Mouse (Mus musculus) heart, embryonic 11.5 days (tissue): Measurements from ENCODE around the gene Ap1m2. TPM values are rescaled to one million over a fixed set of nuclear protein-coding genes. Genes with fewer than 3 reads are reported as not detected.

Source experiments
- polyA plus RNA-seq: library from polyadenylated mRNA; unstranded; fragments of >200 nt; fragmentation: Nextera tagmentation; extraction: Ambion mirVana; gene quantifications from 2 replicates; pipeline ENCODE4 v1.2.1, GENCODE M21; 2014

Gene Ap1m2
- polyA plus RNA-seq, 1 experiment from 2014 or later: 1.1 TPM

Other genes starting within 250 kb of the Ap1m2 start
- 0.28 and 1.8 TPM in 2 replicates for gene Zglp1, start 245.2 kb downstream of the Ap1m2 start, polyA plus RNA-seq
- gene Gm49373, start 239.2 kb downstream of the Ap1m2 start, polyA plus RNA-seq: 0.31 and 0.44 TPM in 2 replicates
- 52.9 and 58.2 TPM in 2 replicates for gene Fdx1l, start 238.7 kb downstream of the Ap1m2 start, polyA plus RNA-seq
- gene Gm38431, start 220.3 kb downstream of the Ap1m2 start, polyA plus RNA-seq: 1.2 and 1.9 TPM in 2 replicates
- gene Raver1, start 220.3 kb downstream of the Ap1m2 start, polyA plus RNA-seq: 53.6 and 57.8 TPM in 2 replicates
- 9.4 and 10.9 TPM in 2 replicates for gene Tyk2, start 181.1 kb downstream of the Ap1m2 start, polyA plus RNA-seq
- 254 and 266 TPM in 2 replicates for gene Cdc37, start 162.4 kb downstream of the Ap1m2 start, polyA plus RNA-seq
- 7.6 and 8.3 TPM in 2 replicates for gene Pde4a, start 146.6 kb downstream of the Ap1m2 start, polyA plus RNA-seq
- gene Keap1, start 73.0 kb downstream of the Ap1m2 start, polyA plus RNA-seq: 22.3 and 35.7 TPM in 2 replicates
- gene S1pr5, start 63.9 kb downstream of the Ap1m2 start, polyA plus RNA-seq: 0.11 and 0.31 TPM in 2 replicates
- gene Atg4d, start 47.0 kb downstream of the Ap1m2 start, polyA plus RNA-seq: 45.5 and 48.2 TPM in 2 replicates
- gene Kri1, start 24.4 kb downstream of the Ap1m2 start, polyA plus RNA-seq: 9.9 and 12.3 TPM in 2 replicates
- gene Cdkn2d, start 20.9 kb downstream of the Ap1m2 start, polyA plus RNA-seq: 88.4 and 99.8 TPM in 2 replicates
- gene Slc44a2, start 8.4 kb upstream of the Ap1m2 start, polyA plus RNA-seq: 62.3 and 70.0 TPM in 2 replicates
- 120 and 138 TPM in 2 replicates for gene Ilf3, start 55.5 kb upstream of the Ap1m2 start, polyA plus RNA-seq
- 24.2 and 31.7 TPM in 2 replicates for gene Qtrt1, start 99.5 kb upstream of the Ap1m2 start, polyA plus RNA-seq
- gene Dnm2, start 112.6 kb upstream of the Ap1m2 start, polyA plus RNA-seq: 62.7 and 68.1 TPM in 2 replicates
- 79.8 and 80.9 TPM in 2 replicates for gene Tmed1, start 197.9 kb upstream of the Ap1m2 start, polyA plus RNA-seq
- gene AB124611, start 213.8 kb upstream of the Ap1m2 start, polyA plus RNA-seq: 1.5 and 1.7 TPM in 2 replicates
- gene Carm1, start 234.6 kb upstream of the Ap1m2 start, polyA plus RNA-seq: 44.0 and 47.2 TPM in 2 replicates